Mouse (Mus musculus) CH12.LX (cell line): ENCODE data around the gene Tubg1.
A peak's percentile ranks its signal among the peaks of the same experiment; 100 is the strongest.

ENCODE experiments used
- CTCF ChIP-seq, 2 experiments: IDR thresholded peaks in 1 of 2; conservative IDR thresholded peaks in 1 of 2; 2 replicates each; pipeline ENCODE4 v1.5.1; 2011 to 2012; ENCODE audit warnings: low read depth in 2 of 2, low read length in 2 of 2, improper control_type of control experiment in 1 of 2, inconsistent platforms in 1 of 2, mild to moderate bottlenecking in 1 of 2, moderate library complexity in 1 of 2
- EP300 ChIP-seq: IDR thresholded peaks from 2 replicates; pipeline ENCODE4 v1.6.1; 2011; ENCODE audit warnings: low read length, improper control_type of control experiment
- ETS1 ChIP-seq: conservative IDR thresholded peaks from 2 replicates; pipeline ENCODE4 v1.6.1; 2012; ENCODE audit warnings: low read depth, mild to moderate bottlenecking, inconsistent platforms, low read length, improper control_type of control experiment, moderate library complexity
- JUND ChIP-seq: conservative IDR thresholded peaks from 2 replicates; pipeline ENCODE4 v1.6.1; 2011; ENCODE audit warnings: low read depth, low read length, improper control_type of control experiment
- MEF2A ChIP-seq: IDR thresholded peaks from 2 replicates; pipeline ENCODE4 v1.6.1; 2014; ENCODE audit warnings: low read depth, mild to moderate bottlenecking, inconsistent platforms, low read length, improper control_type of control experiment, borderline replicate concordance
- NRF1 ChIP-seq: IDR thresholded peaks from 2 replicates; pipeline ENCODE4 v1.6.1; 2014; ENCODE audit warnings: low read depth, mild to moderate bottlenecking, inconsistent platforms, low read length, improper control_type of control experiment, moderate library complexity
- POLR2A ChIP-seq: IDR thresholded peaks from 2 replicates; pipeline ENCODE4 v1.6.1; 2011; ENCODE audit warnings: low read depth, mild to moderate bottlenecking, improper control_type of control experiment, low read length
- UBTF ChIP-seq: IDR thresholded peaks from 2 replicates; pipeline ENCODE4 v1.6.1; 2012; ENCODE audit warnings: low read depth, mild to moderate bottlenecking, inconsistent platforms, low read length, improper control_type of control experiment, moderate library complexity
- ZC3H11A ChIP-seq: IDR thresholded peaks from 2 replicates; pipeline ENCODE4 v1.6.1; 2012; ENCODE audit warnings: low read depth, mild to moderate bottlenecking, inconsistent platforms, low read length, improper control_type of control experiment

- TF ChIP-seq CTCF (conservative IDR thresholded peaks at IDR 0.05 in 1 of 2, IDR thresholded peaks at IDR 0.05 in 1 of 2; ENCODE audit: low read depth in 2 of 2, low read length in 2 of 2) = peak; percentile 39 to 90; a peak in 3 of 4 replicates
- TF ChIP-seq JUND = 0 out of 2 replicates have a peak, but pooled peaks have one; percentile 31
- peak; percentile 99 for TF ChIP-seq POLR2A
- TF ChIP-seq ETS1 = no peak
- 0 out of 2 replicates have a peak, but pooled peaks have one; percentile 8 for TF ChIP-seq EP300
- 0 out of 2 replicates have a peak, but pooled peaks have one; percentile 18 for TF ChIP-seq MEF2A
- peak; percentile 53 for TF ChIP-seq ZC3H11A
- TF ChIP-seq UBTF = no peak; the same call in 1 of the 2 replicates
- peak; percentile 18; the same call in 1 of the 2 replicates for TF ChIP-seq NRF1
Observed at GRCm38 (mm10) chr11:101082208-101083082, 37.3 kb upstream of the Tubg1 start, which contains the start of gene Coasy.
